Mouse (Mus musculus): ENCODE results near the gene Nt5e.

The Nt5e gene

GRCm38 (mm10) chr9:88346857-88347256 is 19.9 kb downstream of the Nt5e start:
- no peak for DNase-seq

GRCm38 (mm10) chr9:88348623-88349022 is 21.6 kb downstream of the Nt5e start:
- DNase-seq = no peak

GRCm38 (mm10) chr9:88350317-88350716 is 23.3 kb downstream of the Nt5e start:
- DNase-seq = no peak

GRCm38 (mm10) chr9:88351163-88351562 is 24.2 kb downstream of the Nt5e start:
- DNase-seq = no peak

GRCm38 (mm10) chr9:88352741-88353140 is 25.7 kb downstream of the Nt5e start:
- DNase-seq = no peak

- DNase-seq = no peak
Measured at GRCm38 (mm10) chr9:88353459-88353858, 26.5 kb downstream of the Nt5e start.

GRCm38 (mm10) chr9:88357173-88357572 is 30.2 kb downstream of the Nt5e start:
- DNase-seq = no peak

- DNase-seq = no peak
Measured at GRCm38 (mm10) chr9:88359140-88359539, 32.1 kb downstream of the Nt5e start.

GRCm38 (mm10) chr9:88361211-88361909 is 34.4 kb downstream of the Nt5e start:
- peak; percentile 44 for DNase-seq

GRCm38 (mm10) chr9:88362055-88362850 is 35.3 kb downstream of the Nt5e start:
- DNase-seq = peak; percentile 39

GRCm38 (mm10) chr9:88363102-88363501 is 36.1 kb downstream of the Nt5e start:
- no peak for DNase-seq

GRCm38 (mm10) chr9:88366308-88366707 is 39.3 kb downstream of the Nt5e start:
- DNase-seq = no peak

- no peak for DNase-seq
Measured at GRCm38 (mm10) chr9:88366819-88367218, 39.8 kb downstream of the Nt5e start.

GRCm38 (mm10) chr9:88367322-88367721 is 40.3 kb downstream of the Nt5e start:
- no peak for DNase-seq

- no peak for DNase-seq
Measured at GRCm38 (mm10) chr9:88367751-88368150, 40.8 kb downstream of the Nt5e start.

- no peak for DNase-seq
Measured at GRCm38 (mm10) chr9:88368476-88368875, 41.5 kb downstream of the Nt5e start.

GRCm38 (mm10) chr9:88369666-88370065 is 42.7 kb downstream of the Nt5e start:
- peak; percentile 19 for DNase-seq

- DNase-seq = no peak
Measured at GRCm38 (mm10) chr9:88371201-88371600, 44.2 kb downstream of the Nt5e start.

- DNase-seq = no peak
Measured at GRCm38 (mm10) chr9:88373001-88373400, 46.0 kb downstream of the Nt5e start.

GRCm38 (mm10) chr9:88377483-88377882 is 50.5 kb downstream of the Nt5e start:
- no peak for DNase-seq

GRCm38 (mm10) chr9:88379057-88379456 is 52.1 kb downstream of the Nt5e start:
- DNase-seq = no peak

- DNase-seq = no peak
Measured at GRCm38 (mm10) chr9:88380076-88380475, 53.1 kb downstream of the Nt5e start.

GRCm38 (mm10) chr9:88380542-88380941 is 53.5 kb downstream of the Nt5e start:
- DNase-seq = no peak

GRCm38 (mm10) chr9:88388826-88389225 is 61.8 kb downstream of the Nt5e start:
- DNase-seq = no peak

Measured in lung, postnatal 10 days (tissue).